39 mouse cellular contexts compared by ENCODE assay signal in the genomic region with DNA sequence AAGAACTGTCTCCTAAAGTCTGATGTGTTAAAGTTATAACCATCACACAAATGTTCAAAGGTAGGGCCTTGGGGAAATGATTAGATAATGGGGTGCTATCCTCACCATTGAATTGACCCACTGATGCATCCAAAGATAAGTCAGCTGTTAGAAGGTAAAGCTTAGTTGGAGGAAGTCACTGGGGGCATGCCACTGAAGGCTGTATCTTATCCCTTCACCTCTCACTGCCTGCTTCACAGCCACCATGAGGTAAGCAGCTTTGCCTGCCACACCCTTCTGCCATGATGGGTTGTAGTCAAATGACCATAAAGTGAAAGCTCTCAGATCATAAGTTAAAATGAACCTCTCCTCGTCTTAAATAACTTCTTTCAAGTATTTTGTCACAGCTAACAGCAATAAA. TPM values are rescaled to one million over a fixed set of nuclear protein-coding genes. Genes with fewer than 3 reads are reported as not detected.
"Had no signal": no experiment of that assay in that cellular context is flagged by ENCODE, and none has a peak within 500 bp of the region (broad histone marks: within the 10 kb centered on the region; RNA-seq: fewer than 3 reads in every experiment).

No protein-coding gene starts in this region.

- H3K27me3 ChIP-seq: heart, embryonic 12.5 days; heart, embryonic 13.5 days; heart, embryonic 15.5 days; hindbrain, embryonic 12.5 days; hindbrain, embryonic 13.5 days; hindbrain, embryonic 15.5 days; intestine, embryonic 15.5 days had no signal

- H3K27ac ChIP-seq: heart, embryonic 13.5 days; heart, embryonic 15.5 days; hindbrain, embryonic 10.5 days; hindbrain, embryonic 12.5 days; hindbrain, embryonic 13.5 days; hindbrain, embryonic 14.5 days; hindbrain, embryonic 15.5 days; hindbrain, postnatal 0 days; intestine, embryonic 15.5 days; kidney, embryonic 15.5 days; kidney, postnatal 0 days; layer of hippocampus, adult 2 months; left cerebral cortex, adult 2 months had no signal

- H3K4me1 ChIP-seq: heart, embryonic 12.5 days; heart, embryonic 13.5 days; heart, embryonic 15.5 days; hindbrain, embryonic 13.5 days; hindbrain, embryonic 15.5 days; intestine, embryonic 15.5 days; kidney, embryonic 15.5 days had no signal

- H3K9me3 ChIP-seq: heart, embryonic 12.5 days; heart, embryonic 13.5 days; heart, embryonic 15.5 days; hindbrain, embryonic 10.5 days; hindbrain, embryonic 12.5 days; hindbrain, embryonic 13.5 days; hindbrain, embryonic 15.5 days; intestine, embryonic 15.5 days; kidney, embryonic 15.5 days had no signal

- DNase-seq: heart, postnatal 14 days; heart, postnatal 36 days; heart, postnatal 4 days; kidney, adult 11 months; kidney, adult 18-20 months; kidney, adult 2 months; kidney, adult 8-10 months; kidney, adult 9 months; kidney, postnatal 10 days; kidney, postnatal 14 days; kidney, postnatal 25 days; kidney, postnatal 36 days; kidney, postnatal 4 days; layer of hippocampus, adult 9-11 months; layer of hippocampus, postnatal 36 days had no signal

- H3K4me3 ChIP-seq: heart, embryonic 12.5 days; heart, embryonic 13.5 days; heart, embryonic 15.5 days; hindbrain, embryonic 10.5 days; hindbrain, embryonic 12.5 days; hindbrain, embryonic 13.5 days; hindbrain, embryonic 15.5 days; intestine, embryonic 15.5 days; kidney, embryonic 15.5 days; layer of hippocampus, adult 2 months; left cerebral cortex, adult 2 months had no signal

- H3K36me3 ChIP-seq: heart, embryonic 12.5 days; heart, embryonic 13.5 days; heart, embryonic 15.5 days; hindbrain, embryonic 10.5 days; hindbrain, embryonic 12.5 days; hindbrain, embryonic 13.5 days; hindbrain, embryonic 15.5 days; intestine, embryonic 15.5 days; kidney, embryonic 15.5 days had no signal

RNA-seq across cellular contexts. Expression of gene Isx, which starts 38.7 kb away (rescaled TPM):
- total RNA-seq: heart, postnatal 36 days; hematopoietic stem cell, adult 5-6 weeks; hindbrain, postnatal 0 days; layer of hippocampus, adult 18-20 months; layer of hippocampus, adult 2 months; layer of hippocampus, postnatal 10 days; layer of hippocampus, postnatal 14 days; layer of hippocampus, postnatal 25 days; layer of hippocampus, postnatal 36 days; left cerebral cortex, adult 2 months had no signal
- polyA plus RNA-seq: heart, embryonic 11.5 days; heart, embryonic 12.5 days; heart, embryonic 13.5 days; hindbrain, embryonic 10.5 days; hindbrain, embryonic 11.5 days; hindbrain, embryonic 12.5 days; hindbrain, embryonic 13.5 days; hindbrain, embryonic 14.5 days; hindbrain, embryonic 15.5 days; hindbrain, embryonic 16.5 days; hindbrain, postnatal 0 days; kidney, adult 2 months; kidney, embryonic 14.5 days; kidney, embryonic 15.5 days; kidney, embryonic 16.5 days had no signal
